10 mouse cellular contexts compared by ENCODE assay signal in the genomic region with DNA sequence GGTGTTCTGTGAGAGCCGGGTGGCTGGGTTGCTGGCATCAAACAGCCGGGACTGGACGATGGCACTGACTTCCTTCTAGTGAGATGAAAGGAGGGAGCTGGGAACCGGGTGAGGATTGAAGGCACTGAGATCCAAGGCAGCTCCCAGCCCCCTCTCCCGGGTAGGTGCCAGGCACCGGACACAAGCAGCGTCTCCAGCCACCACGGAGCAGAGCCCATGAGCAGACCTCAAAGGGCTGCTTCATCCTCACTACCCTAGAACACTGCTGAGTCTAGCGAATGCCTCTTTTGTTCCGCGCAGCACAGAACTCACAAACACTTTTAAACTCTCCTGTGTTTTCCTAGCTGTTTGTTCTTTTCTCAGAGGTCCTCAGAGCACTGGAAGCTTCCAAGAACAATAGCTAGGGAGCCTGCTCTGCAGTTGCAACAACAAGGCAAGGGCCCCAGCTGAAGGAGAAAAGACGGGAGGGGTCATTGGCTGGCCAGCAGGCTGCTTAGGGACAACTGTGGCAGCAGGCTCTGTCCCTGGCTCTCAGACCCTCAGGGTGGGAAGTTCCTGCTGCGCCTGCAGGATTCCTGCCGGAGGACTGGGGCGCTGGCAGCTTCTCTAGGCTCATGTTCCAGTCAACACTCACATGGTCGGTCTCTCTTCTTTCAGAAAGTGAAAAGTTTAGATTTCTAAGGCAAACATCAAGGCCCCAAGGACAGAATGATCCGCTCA.
A peak's percentile ranks its signal among the peaks of the same experiment; 100 is the strongest.
DNase-seq lines count a peak whose midpoint lies in the region; ATAC-seq lines count a peak whose summit lies in the region.
"Had no signal": no experiment of that assay in that cellular context is flagged by ENCODE, and none has a peak within 500 bp of the region (broad histone marks: within the 10 kb centered on the region; RNA-seq: fewer than 3 reads in every experiment).

No protein-coding gene starts in this region.

- no peak for ATAC-seq in neural tube, embryonic 11.5 days (ENCODE audit: insufficient read depth, low FRiP score, low TSS enrichment)
- ATAC-seq in hindbrain, embryonic 13.5 days (ENCODE audit: low FRiP score) = no peak
- ATAC-seq in neural tube, embryonic 15.5 days (ENCODE audit: low FRiP score) = no peak
- ATAC-seq in megakaryocyte-erythroid progenitor cell, adult 5-6 weeks (replicated peaks; ENCODE audit: low FRiP score, low TSS enrichment, poor library complexity, severe bottlenecking) = no peak

- no peaks in the 10 kb centered on the region for H3K36me3 ChIP-seq in neural tube, embryonic 11.5 days (ENCODE audit: control insufficient read depth, insufficient read depth, low read length)
- no peaks in the 10 kb centered on the region for H3K36me3 ChIP-seq in hindbrain, embryonic 13.5 days
- H3K36me3 ChIP-seq in neural tube, embryonic 15.5 days = no peaks in the 10 kb centered on the region

- no peaks in the 10 kb centered on the region for H3K9me3 ChIP-seq in neural tube, embryonic 11.5 days (ENCODE audit: control insufficient read depth, low read length)
- H3K9me3 ChIP-seq in hindbrain, embryonic 13.5 days = no peaks in the 10 kb centered on the region
- H3K9me3 ChIP-seq in neural tube, embryonic 15.5 days (replicated peaks) = no peaks in the 10 kb centered on the region

- no peak overlapping the region for H3K4me3 ChIP-seq in neural tube, embryonic 11.5 days (ENCODE audit: low read depth, low read length)
- no peak overlapping the region for H3K4me3 ChIP-seq in hindbrain, embryonic 13.5 days
- H3K4me3 ChIP-seq in neural tube, embryonic 15.5 days (replicated peaks) = no peak overlapping the region

- H3K4me1 ChIP-seq in neural tube, embryonic 11.5 days (ENCODE audit: control insufficient read depth, insufficient read depth, low read length) = no peaks in the 10 kb centered on the region; the same call in 1 of the 2 replicates
- peaks cover 36% of the 10 kb centered on the region for H3K4me1 ChIP-seq in hindbrain, embryonic 13.5 days (replicated peaks)
- H3K4me1 ChIP-seq in neural tube, embryonic 15.5 days = peaks cover 28% of the 10 kb centered on the region

- DNase-seq in heart, adult 9 months (ENCODE audit: low spot score in 2 of 2) = peak; percentile 33 to 59
- DNase-seq in heart, adult 8-10 months (ENCODE audit: low spot score) = no peak
- DNase-seq in neural tube, embryonic 11.5 days (ENCODE audit: low spot score) = no peak
- DNase-seq in neural tube, embryonic 10.5 days (ENCODE audit: extremely low spot score, low spot score) = no peak
- DNase-seq in natural killer cell, adult 2 months (ENCODE audit: low spot score in 2 of 2) = no peak
- DNase-seq: kidney, adult 18-20 months had no signal

- H3K9ac ChIP-seq in neural tube, embryonic 11.5 days (ENCODE audit: low read length) = 0 out of 2 replicates have a peak overlapping the region, but pooled peaks have one; percentile 9
- no peak overlapping the region for H3K9ac ChIP-seq in hindbrain, embryonic 13.5 days
- no peak overlapping the region for H3K9ac ChIP-seq in neural tube, embryonic 15.5 days (replicated peaks)

- 31% methylated on average over 17 of the region's 17 CpGs for whole genome bisulfite sequencing in neural tube, embryonic 11.5 days
- WGBS in hindbrain, embryonic 13.5 days = 20% methylated on average over 17 of the region's 17 CpGs
- WGBS in neural tube, embryonic 15.5 days = 37% methylated on average over 17 of the region's 17 CpGs

- H3K27me3 ChIP-seq in neural tube, embryonic 11.5 days (ENCODE audit: control insufficient read depth, insufficient read depth, low read length) = no peaks in the 10 kb centered on the region
- no peaks in the 10 kb centered on the region for H3K27me3 ChIP-seq in hindbrain, embryonic 13.5 days
- H3K27me3 ChIP-seq in neural tube, embryonic 15.5 days (replicated peaks) = no peaks in the 10 kb centered on the region
- H3K27me3 ChIP-seq: CH12.LX had no signal

- no peak overlapping the region for H3K4me2 ChIP-seq in neural tube, embryonic 11.5 days (ENCODE audit: low read depth)
- no peak overlapping the region for H3K4me2 ChIP-seq in hindbrain, embryonic 13.5 days
- no peak overlapping the region for H3K4me2 ChIP-seq in neural tube, embryonic 15.5 days

- H3K27ac ChIP-seq in neural tube, embryonic 11.5 days (ENCODE audit: low read depth, low read length) = no peak overlapping the region
- peak overlapping the region; percentile 67 for H3K27ac ChIP-seq in hindbrain, embryonic 13.5 days
- H3K27ac ChIP-seq in neural tube, embryonic 15.5 days (replicated peaks) = peak overlapping the region; percentile 33; the same call in 1 of the 2 replicates

Comparison
In these comparisons a context has a peak if more than half of its experiments do, and no peak if none do; other contexts are left out.
1. DNase-seq: peak in heart, adult 9 months (2 of 2); none in heart, adult 8-10 months (single experiment), neural tube, embryonic 11.5 days (single experiment), neural tube, embryonic 10.5 days (single experiment) and natural killer cell, adult 2 months (0 of 2).